Mouse (Mus musculus): ENCODE measurements around the gene Snapc4. TPM values are rescaled to one million over a fixed set of nuclear protein-coding genes. Genes with fewer than 3 reads are reported as not detected.

Gene Snapc4
- polyA plus RNA-seq, 1 experiment = 15.8 TPM

- H3K4me1 ChIP-seq = peaks cover 84% of the 10 kb centered on the region
- TF ChIP-seq FLI1 (IDR thresholded peaks at IDR 0.05; ENCODE audit: low read length) (no peak), GATA1 (IDR thresholded peaks at IDR 0.05; ENCODE audit: borderline replicate concordance, low read length) (no peak)
- peaks cover 5% of the 10 kb centered on the region for H3K36me3 ChIP-seq (replicated peaks; ENCODE audit: low read length)
- no peaks in the 10 kb centered on the region for H3K9me3 ChIP-seq
- H3K27me3 ChIP-seq (replicated peaks) = peaks cover 29% of the 10 kb centered on the region
- H3K4me3 ChIP-seq (replicated peaks) = no peak overlapping the region
Measured at GRCm38 (mm10) chr2:26317371-26317770, 63.1 kb downstream of the Snapc4 start.

- Histone ChIP-seq H3K36me3 (replicated peaks; ENCODE audit: low read length) (peaks cover 2% of the 10 kb centered on the region), H3K4me3 (replicated peaks) (peak overlapping the region; percentile 97), H3K27me3 (replicated peaks) (peaks cover 26% of the 10 kb centered on the region), H3K4me1 (peaks cover 84% of the 10 kb centered on the region), H3K9me3 (no peaks in the 10 kb centered on the region)
- TF ChIP-seq FLI1 (IDR thresholded peaks at IDR 0.05; ENCODE audit: low read length) (no peak), GATA1 (IDR thresholded peaks at IDR 0.05; ENCODE audit: borderline replicate concordance, low read length) (no peak)
Measured at GRCm38 (mm10) chr2:26316576-26317246, 63.7 kb downstream of the Snapc4 start.

GRCm38 (mm10) chr2:26315925-26316311, 64.5 kb downstream of the Snapc4 start:
- peak overlapping the region; percentile 97 for H3K4me3 ChIP-seq (replicated peaks)
- H3K36me3 ChIP-seq (replicated peaks; ENCODE audit: low read length) = peaks cover 2% of the 10 kb centered on the region
- peaks cover 26% of the 10 kb centered on the region for H3K27me3 ChIP-seq (replicated peaks)
- no peak for TF ChIP-seq GATA1 (IDR thresholded peaks at IDR 0.05; ENCODE audit: borderline replicate concordance, low read length)
- TF ChIP-seq FLI1 (IDR thresholded peaks at IDR 0.05; ENCODE audit: low read length) = no peak
- no peaks in the 10 kb centered on the region for H3K9me3 ChIP-seq
- H3K4me1 ChIP-seq = peaks cover 84% of the 10 kb centered on the region

- Histone ChIP-seq H3K4me3 (replicated peaks) (peak within 1 kb of the TSS; percentile 97), H3K4me1 (peaks cover 83% of the 10 kb centered on the region)
Measured at GRCm38 (mm10) chr2:26315072-26315924, 65.2 kb downstream of the Snapc4 start, which contains the start of gene Gpsm1. Gpsm1 (plus strand) TSS chr2:26315515.

GRCm38 (mm10) chr2:26314281-26315071, 66.0 kb downstream of the Snapc4 start:
- peaks cover 85% of the 10 kb centered on the region for H3K4me1 ChIP-seq
- no peak for TF ChIP-seq FLI1 (IDR thresholded peaks at IDR 0.05; ENCODE audit: low read length)
- peaks cover 22% of the 10 kb centered on the region for H3K27me3 ChIP-seq (replicated peaks)
- peak overlapping the region; percentile 97 for H3K4me3 ChIP-seq (replicated peaks)
- peaks cover 2% of the 10 kb centered on the region for H3K36me3 ChIP-seq (replicated peaks; ENCODE audit: low read length)
- no peaks in the 10 kb centered on the region for H3K9me3 ChIP-seq

More at GRCm38 (mm10) chr2:26315072-26315924, 65.2 kb downstream of the Snapc4 start, which contains the start of gene Gpsm1:
- TF ChIP-seq FLI1 (IDR thresholded peaks at IDR 0.05; ENCODE audit: low read length) (no peak), GATA1 (IDR thresholded peaks at IDR 0.05; ENCODE audit: borderline replicate concordance, low read length) (no peak)
- Histone ChIP-seq H3K27me3 (replicated peaks) (peaks cover 24% of the 10 kb centered on the region), H3K9me3 (no peaks in the 10 kb centered on the region), H3K36me3 (replicated peaks; ENCODE audit: low read length) (peaks cover 2% of the 10 kb centered on the region)

GRCm38 (mm10) chr2:26313394-26313793, 67.1 kb downstream of the Snapc4 start:
- Histone ChIP-seq H3K36me3 (replicated peaks; ENCODE audit: low read length) (peaks cover 2% of the 10 kb centered on the region), H3K27me3 (replicated peaks) (peaks cover 21% of the 10 kb centered on the region), H3K9me3 (no peaks in the 10 kb centered on the region), H3K4me1 (peaks cover 87% of the 10 kb centered on the region), H3K4me3 (replicated peaks) (no peak overlapping the region)
- TF ChIP-seq FLI1 (IDR thresholded peaks at IDR 0.05; ENCODE audit: low read length) (no peak), GATA1 (IDR thresholded peaks at IDR 0.05; ENCODE audit: borderline replicate concordance, low read length) (no peak)

GRCm38 (mm10) chr2:26312812-26313211, 67.6 kb downstream of the Snapc4 start:
- H3K36me3 ChIP-seq (replicated peaks; ENCODE audit: low read length) = no peaks in the 10 kb centered on the region
- TF ChIP-seq FLI1 (IDR thresholded peaks at IDR 0.05; ENCODE audit: low read length) = no peak
- TF ChIP-seq GATA1 (IDR thresholded peaks at IDR 0.05; ENCODE audit: borderline replicate concordance, low read length) = no peak
- peak overlapping the region; percentile 14 for H3K4me3 ChIP-seq (replicated peaks)
- peaks cover 16% of the 10 kb centered on the region for H3K27me3 ChIP-seq (replicated peaks)
- H3K4me1 ChIP-seq = peaks cover 81% of the 10 kb centered on the region
- no peaks in the 10 kb centered on the region for H3K9me3 ChIP-seq

Other genes with a start within 250 kb of the Snapc4 start
- gene Lhx3, start 172.4 kb downstream of the Snapc4 start, polyA plus RNA-seq (2012; ENCODE audit: insufficient read depth, low replicate concordance) = not detected in 2 replicates
- 3.5 and 9.1 TPM in 2 replicates for gene Qsox2, start 143.1 kb downstream of the Snapc4 start, polyA plus RNA-seq (2012; ENCODE audit: insufficient read depth, low replicate concordance)
- not detected in 2 replicates for gene Ccdc187, start 86.1 kb downstream of the Snapc4 start, polyA plus RNA-seq (2012; ENCODE audit: insufficient read depth, low replicate concordance)
- 39.8 and 114 TPM in 2 replicates for gene Gpsm1, start 65.1 kb downstream of the Snapc4 start, polyA plus RNA-seq (2012; ENCODE audit: insufficient read depth, low replicate concordance)
- 34.4 and 35.3 TPM in 2 replicates for gene Dnlz, start 28.5 kb downstream of the Snapc4 start, polyA plus RNA-seq (2012; ENCODE audit: insufficient read depth, low replicate concordance)
- gene Card9, start 19.7 kb downstream of the Snapc4 start, polyA plus RNA-seq (2012; ENCODE audit: insufficient read depth, low replicate concordance) = 29.8 and 81.2 TPM in 2 replicates
- 10.0 and 30.9 TPM in 2 replicates for gene Entr1, start 8.7 kb upstream of the Snapc4 start, polyA plus RNA-seq (2012; ENCODE audit: insufficient read depth, low replicate concordance)
- 110 and 172 TPM in 2 replicates for gene Pmpca, start 8.7 kb upstream of the Snapc4 start, polyA plus RNA-seq (2012; ENCODE audit: insufficient read depth, low replicate concordance)
- gene Inpp5e, start 28.6 kb upstream of the Snapc4 start, polyA plus RNA-seq (2012; ENCODE audit: insufficient read depth, low replicate concordance) = 6.3 and 18.1 TPM in 2 replicates
- gene Sec16a, start 64.6 kb upstream of the Snapc4 start, polyA plus RNA-seq (2012; ENCODE audit: insufficient read depth, low replicate concordance) = 7.6 and 26.1 TPM in 2 replicates
- gene Notch1, start 136.0 kb upstream of the Snapc4 start, polyA plus RNA-seq (2012; ENCODE audit: insufficient read depth, low replicate concordance) = 1.2 and 4.2 TPM in 2 replicates
- 19.7 and 90.5 TPM in 2 replicates for gene Egfl7, start 199.4 kb upstream of the Snapc4 start, polyA plus RNA-seq (2012; ENCODE audit: insufficient read depth, low replicate concordance)
- gene Gm20532, start 206.0 kb upstream of the Snapc4 start, polyA plus RNA-seq (2012; ENCODE audit: insufficient read depth, low replicate concordance) = not detected in 2 replicates
- 34.1 and 41.8 TPM in 2 replicates for gene Agpat2, start 223.8 kb upstream of the Snapc4 start, polyA plus RNA-seq (2012; ENCODE audit: insufficient read depth, low replicate concordance)
- gene Fam69b, start 247.8 kb upstream of the Snapc4 start, polyA plus RNA-seq (2012; ENCODE audit: insufficient read depth, low replicate concordance) = 1.2 TPM in 1 of 2 replicates, not detected in the other

Data from megakaryocyte, embryonic 14.5 days (primary cell).